Mouse (Mus musculus): ENCODE measurements around the gene B3gnt2. TPM values are rescaled to one million over a fixed set of nuclear protein-coding genes. Genes with fewer than 3 reads are reported as not detected.
"Not testable (repeated sequence)": the region's sequence is repeated elsewhere in the genome, so short reads cannot be mapped to it uniquely, and the experiment has no call there.

The B3gnt2 gene
- polyA plus RNA-seq, 1 experiment from 2014 or later = 6.5 TPM

GRCm38 (mm10) chr11:22741998-22742626, 118.6 kb downstream of the B3gnt2 start:
- H3K4me3 ChIP-seq = no peak overlapping the region
- H3K36me3 ChIP-seq = no peaks in the 10 kb centered on the region
- H3K27me3 ChIP-seq = no peaks in the 10 kb centered on the region
- H3K9me3 ChIP-seq (replicated peaks) = no peaks in the 10 kb centered on the region
- WGBS = 67% methylated on average over 7 of the region's 7 CpGs
- no peak overlapping the region for H3K27ac ChIP-seq
- no peak for ATAC-seq (replicated peaks; ENCODE audit: insufficient number of reproducible peaks, insufficient read depth, low FRiP score, low read depth)
- H3K4me1 ChIP-seq (replicated peaks) = no peaks in the 10 kb centered on the region
- no peak overlapping the region for H3K9ac ChIP-seq
- no peak overlapping the region for H3K4me2 ChIP-seq

DNA sequence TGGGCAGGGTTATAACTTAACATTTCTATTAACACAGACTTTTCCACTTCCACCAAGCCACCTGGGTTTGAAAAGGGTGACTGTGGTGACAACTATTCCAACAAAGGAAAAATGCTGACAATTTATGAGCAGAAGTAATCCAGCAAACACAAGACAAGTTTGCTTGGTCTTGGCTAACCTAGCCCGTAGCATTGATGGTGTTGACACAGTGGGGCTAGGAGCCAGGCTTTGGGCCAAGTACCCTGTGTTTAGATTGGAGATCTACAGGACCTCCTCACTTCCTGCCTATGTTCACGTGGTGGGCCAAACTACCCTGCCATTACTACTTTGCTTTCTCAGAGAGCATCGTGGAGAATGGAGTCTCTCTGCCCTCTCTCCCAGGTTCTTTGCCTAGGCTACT, 119.3 kb downstream of the B3gnt2 start:
- Histone ChIP-seq H3K36me3 (no peaks in the 10 kb centered on the region), H3K4me3 (no peak overlapping the region), H3K27ac (no peak overlapping the region), H3K4me2 (no peak overlapping the region), H3K9ac (no peak overlapping the region), H3K27me3 (no peaks in the 10 kb centered on the region), H3K9me3 (replicated peaks) (no peaks in the 10 kb centered on the region), H3K4me1 (replicated peaks) (no peaks in the 10 kb centered on the region)
- 0 out of 2 replicates have a peak, but pooled peaks have one; percentile 35 for ATAC-seq (replicated peaks; ENCODE audit: insufficient number of reproducible peaks, insufficient read depth, low FRiP score, low read depth)
- 61% methylated on average over 3 of the region's 3 CpGs for WGBS

- no peak overlapping the region for H3K9ac ChIP-seq
- WGBS = 63% methylated on average over 5 of the region's 5 CpGs
- no peak overlapping the region for H3K4me3 ChIP-seq
- no peak overlapping the region for H3K27ac ChIP-seq
- H3K4me2 ChIP-seq = no peak overlapping the region
- ATAC-seq (replicated peaks; ENCODE audit: insufficient number of reproducible peaks, insufficient read depth, low FRiP score, low read depth) = no peak
- H3K4me1 ChIP-seq (replicated peaks) = no peaks in the 10 kb centered on the region
- H3K9me3 ChIP-seq (replicated peaks) = no peaks in the 10 kb centered on the region
- no peaks in the 10 kb centered on the region for H3K36me3 ChIP-seq
- no peaks in the 10 kb centered on the region for H3K27me3 ChIP-seq
Measured at GRCm38 (mm10) chr11:22739497-22740288, 121.1 kb downstream of the B3gnt2 start.

GRCm38 (mm10) chr11:22736521-22737225, 124.1 kb downstream of the B3gnt2 start:
- Histone ChIP-seq H3K4me3 (no peak overlapping the region), H3K9ac (no peak overlapping the region), H3K9me3 (replicated peaks) (no peaks in the 10 kb centered on the region), H3K4me1 (replicated peaks) (no peaks in the 10 kb centered on the region), H3K4me2 (no peak overlapping the region), H3K27ac (no peak overlapping the region), H3K27me3 (no peaks in the 10 kb centered on the region), H3K36me3 (no peaks in the 10 kb centered on the region)
- ATAC-seq (replicated peaks; ENCODE audit: insufficient number of reproducible peaks, insufficient read depth, low FRiP score, low read depth) = no peak
- 75% methylated on average over 7 of the region's 7 CpGs for WGBS

DNA sequence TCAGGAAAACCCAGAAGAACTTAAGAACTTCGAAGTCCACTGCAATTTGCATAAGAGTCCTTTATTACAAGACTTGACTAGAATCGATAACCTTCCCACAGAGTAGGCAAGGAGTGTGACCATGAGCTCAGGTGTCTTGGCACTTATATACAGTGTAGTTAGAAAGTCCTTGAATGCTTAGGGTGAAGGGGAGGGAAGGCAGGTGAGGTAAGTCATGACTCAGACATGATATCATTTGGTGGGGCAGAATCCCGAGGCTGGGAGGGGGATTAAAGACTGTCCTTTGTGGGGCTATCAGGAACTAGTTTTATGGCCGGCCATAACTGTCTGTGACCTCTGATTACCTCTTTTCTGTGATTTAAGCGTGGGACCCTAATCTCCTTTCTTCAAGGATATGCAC, 125.6 kb downstream of the B3gnt2 start:
- not testable (repeated sequence) for H3K4me1 ChIP-seq (replicated peaks); ATAC-seq (replicated peaks; ENCODE audit: insufficient number of reproducible peaks, insufficient read depth, low FRiP score, low read depth); H3K27ac ChIP-seq; H3K36me3 ChIP-seq; H3K9me3 ChIP-seq (replicated peaks); H3K27me3 ChIP-seq; H3K9ac ChIP-seq; H3K4me2 ChIP-seq; H3K4me3 ChIP-seq
- WGBS = 62% methylated on average over 5 of the region's 5 CpGs

DNA sequence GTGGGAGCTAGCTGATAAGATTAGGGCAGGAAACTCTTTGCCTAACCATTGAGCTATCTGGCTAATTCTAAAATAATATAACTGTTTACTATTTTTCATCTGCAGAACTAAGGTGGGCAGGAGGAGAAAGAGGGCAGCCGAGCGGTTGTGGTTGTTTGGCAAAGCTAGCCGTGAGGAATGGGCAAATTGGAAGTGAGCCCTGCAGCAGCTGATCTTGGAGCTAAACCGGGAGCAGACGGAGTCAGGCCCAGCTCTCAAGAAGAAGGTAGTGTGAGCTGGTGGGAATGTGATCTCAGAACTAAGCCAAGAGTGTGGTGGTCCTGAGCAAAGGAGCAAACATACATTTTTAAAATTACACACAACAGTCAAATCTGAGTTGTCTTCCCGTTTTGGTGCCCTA, 126.8 kb downstream of the B3gnt2 start:
- no peak overlapping the region for H3K4me2 ChIP-seq
- H3K9me3 ChIP-seq (replicated peaks) = no peaks in the 10 kb centered on the region
- no peak overlapping the region for H3K9ac ChIP-seq
- 86% methylated on average over 6 of the region's 6 CpGs for WGBS
- H3K4me1 ChIP-seq (replicated peaks) = no peaks in the 10 kb centered on the region
- no peak overlapping the region for H3K4me3 ChIP-seq
- H3K36me3 ChIP-seq = no peaks in the 10 kb centered on the region
- ATAC-seq (replicated peaks; ENCODE audit: insufficient number of reproducible peaks, insufficient read depth, low FRiP score, low read depth) = no peak
- no peaks in the 10 kb centered on the region for H3K27me3 ChIP-seq
- H3K27ac ChIP-seq = no peak overlapping the region

- Histone ChIP-seq H3K4me3 (no peak overlapping the region), H3K36me3 (no peaks in the 10 kb centered on the region), H3K4me2 (no peak overlapping the region), H3K27ac (no peak overlapping the region), H3K9me3 (replicated peaks) (no peaks in the 10 kb centered on the region), H3K9ac (no peak overlapping the region), H3K27me3 (no peaks in the 10 kb centered on the region), H3K4me1 (replicated peaks) (no peaks in the 10 kb centered on the region)
- WGBS = 85% methylated on average over 4 of the region's 4 CpGs
- no peak for ATAC-seq (replicated peaks; ENCODE audit: insufficient number of reproducible peaks, insufficient read depth, low FRiP score, low read depth)
Measured at GRCm38 (mm10) chr11:22732907-22733306, 127.9 kb downstream of the B3gnt2 start.

DNA sequence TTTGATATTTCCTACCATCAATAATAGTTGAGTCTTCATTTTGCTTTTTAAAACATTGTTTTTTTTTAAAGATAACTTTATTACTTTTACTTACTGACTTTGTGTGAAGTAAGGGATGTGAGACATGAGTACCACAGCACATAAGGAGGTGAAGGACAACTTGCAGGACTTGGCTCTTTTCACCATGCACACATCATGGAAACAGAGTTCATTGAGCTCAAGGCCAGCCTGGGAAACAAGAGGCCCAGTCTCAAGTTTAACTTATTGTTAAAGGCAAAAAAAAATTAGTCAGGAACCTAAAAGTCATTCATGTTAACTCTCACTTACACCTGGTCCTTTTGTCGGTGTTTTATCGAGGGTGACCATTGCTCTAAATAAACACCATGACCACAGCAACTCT, 137.7 kb downstream of the B3gnt2 start:
- Histone ChIP-seq H3K4me3 (no peak overlapping the region), H3K9ac (no peak overlapping the region), H3K27me3 (no peaks in the 10 kb centered on the region), H3K9me3 (replicated peaks) (no peaks in the 10 kb centered on the region), H3K27ac (no peak overlapping the region), H3K4me2 (no peak overlapping the region), H3K36me3 (no peaks in the 10 kb centered on the region), H3K4me1 (replicated peaks) (no peaks in the 10 kb centered on the region)
- no peak for ATAC-seq (replicated peaks; ENCODE audit: insufficient number of reproducible peaks, insufficient read depth, low FRiP score, low read depth)
- 88% methylated on average over 2 of the region's 2 CpGs for WGBS

DNA sequence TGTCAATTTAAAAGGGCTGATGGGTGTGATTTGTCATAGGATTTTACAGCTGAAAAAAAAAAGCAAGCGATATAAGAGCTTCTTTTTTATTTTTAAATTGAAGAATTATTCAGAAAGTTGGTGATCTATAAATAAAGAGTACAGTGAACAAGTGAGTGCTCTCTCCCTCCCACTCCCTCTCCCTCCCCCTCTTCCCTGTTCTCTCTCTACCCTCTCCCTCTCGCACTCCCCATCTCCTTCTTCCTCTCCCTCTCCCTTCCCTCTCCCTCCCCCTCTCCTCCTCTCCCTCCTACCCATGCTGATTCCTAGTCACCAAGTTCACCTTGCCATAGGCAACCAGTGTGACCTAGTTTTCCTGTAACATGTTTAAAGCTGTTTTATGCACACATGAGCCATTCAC, 140.7 kb downstream of the B3gnt2 start:
- 59% methylated on average over 2 of the region's 2 CpGs for WGBS
- no peaks in the 10 kb centered on the region for H3K27me3 ChIP-seq
- no peaks in the 10 kb centered on the region for H3K9me3 ChIP-seq (replicated peaks)
- H3K9ac ChIP-seq = no peak overlapping the region
- ATAC-seq (replicated peaks; ENCODE audit: insufficient number of reproducible peaks, insufficient read depth, low FRiP score, low read depth) = no peak
- H3K4me3 ChIP-seq = no peak overlapping the region
- no peaks in the 10 kb centered on the region for H3K36me3 ChIP-seq
- no peaks in the 10 kb centered on the region for H3K4me1 ChIP-seq (replicated peaks)
- no peak overlapping the region for H3K27ac ChIP-seq
- no peak overlapping the region for H3K4me2 ChIP-seq

GRCm38 (mm10) chr11:22719570-22719969, 141.2 kb downstream of the B3gnt2 start:
- ATAC-seq (replicated peaks; ENCODE audit: insufficient number of reproducible peaks, insufficient read depth, low FRiP score, low read depth) = no peak; the same call in 1 of the 2 replicates
- H3K27ac ChIP-seq = no peak overlapping the region
- no peaks in the 10 kb centered on the region for H3K36me3 ChIP-seq
- H3K9me3 ChIP-seq (replicated peaks) = no peaks in the 10 kb centered on the region
- H3K4me1 ChIP-seq (replicated peaks) = no peaks in the 10 kb centered on the region
- no peak overlapping the region for H3K9ac ChIP-seq
- no peaks in the 10 kb centered on the region for H3K27me3 ChIP-seq
- 56% methylated on average over 4 of the region's 4 CpGs for WGBS
- no peak overlapping the region for H3K4me2 ChIP-seq
- H3K4me3 ChIP-seq = no peak overlapping the region

DNA sequence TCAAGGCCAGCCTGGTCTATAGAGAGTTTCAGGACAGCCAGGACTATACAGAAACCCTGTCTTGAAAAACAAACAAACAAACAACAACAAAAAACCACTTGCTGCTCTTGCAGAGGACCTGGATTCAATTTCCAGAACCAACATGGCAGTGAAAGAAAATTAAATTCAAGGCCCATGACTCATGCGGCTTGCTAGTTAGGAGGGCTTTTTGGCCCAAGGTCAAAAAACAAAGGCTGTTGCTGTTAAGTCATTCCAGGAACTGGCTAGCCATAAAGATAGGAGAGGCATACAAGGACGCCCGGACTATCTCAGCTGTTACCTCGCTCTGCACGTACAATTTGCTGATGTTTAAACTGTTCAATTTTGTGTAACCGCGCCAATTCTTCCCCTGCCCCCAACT, 142.7 kb downstream of the B3gnt2 start:
- no peaks in the 10 kb centered on the region for H3K9me3 ChIP-seq (replicated peaks)
- H3K4me3 ChIP-seq = no peak overlapping the region
- 85% methylated on average over 7 of the region's 7 CpGs for WGBS
- no peak overlapping the region for H3K27ac ChIP-seq
- no peak for ATAC-seq (replicated peaks; ENCODE audit: insufficient number of reproducible peaks, insufficient read depth, low FRiP score, low read depth)
- no peak overlapping the region for H3K4me2 ChIP-seq
- H3K27me3 ChIP-seq = no peaks in the 10 kb centered on the region
- H3K4me1 ChIP-seq (replicated peaks) = no peaks in the 10 kb centered on the region
- no peak overlapping the region for H3K9ac ChIP-seq
- no peaks in the 10 kb centered on the region for H3K36me3 ChIP-seq
